Mouse (Mus musculus): ENCODE measurements around the gene Uqcc1. TPM values are rescaled to one million over a fixed set of nuclear protein-coding genes. Genes with fewer than 3 reads are reported as not detected.

Gene Uqcc1
- total and polyA plus RNA-seq, 3 experiments = 35.3 to 55.2 (median 49.8) TPM

- Histone ChIP-seq H3K9ac (ENCODE audit: insufficient read depth, low read depth) (peak overlapping the region; percentile 90), H3K79me2 (replicated peaks; ENCODE audit: control insufficient read depth, extremely low read depth, insufficient read depth, poor library complexity, severe bottlenecking) (peaks cover 11% of the 10 kb centered on the region), H3K9me3 (replicated peaks; ENCODE audit: low read length) (no peaks in the 10 kb centered on the region), H3K36me3 (replicated peaks in 1 of 2; ENCODE audit: control insufficient read depth in 1 of 2, insufficient read depth in 1 of 2, low read length in 1 of 2) (peaks cover 42 to 65% of the 10 kb centered on the region in 2 experiments), H3K4me2 (ENCODE audit: insufficient read depth, low read depth, poor library complexity, severe bottlenecking) (peak overlapping the region; percentile 71), H3K4me1 (ENCODE audit: control insufficient read depth in 1 of 2, insufficient read depth in 2 of 2) (peaks cover 21 to 63% of the 10 kb centered on the region in 2 experiments), H3K27me3 (replicated peaks) (no peaks in the 10 kb centered on the region), H3K4me3 (replicated peaks in 1 of 3; ENCODE audit: low read depth in 2 of 3, low read length in 2 of 3, poor library complexity in 1 of 3) (peak overlapping the region; percentile 77 to 89 (median 87)), H3K27ac (ENCODE audit: insufficient read depth, low read depth) (peak overlapping the region; percentile 57)
- TF ChIP-seq MXI1 (IDR thresholded peaks at IDR 0.05; ENCODE audit: low read depth, low read length) (peak; percentile 81; the same call in 1 of the 2 replicates), TCF12 (IDR thresholded peaks at IDR 0.05; ENCODE audit: low read depth, low read length) (peak; percentile 91), UBTF (IDR thresholded peaks at IDR 0.05; ENCODE audit: low read depth, low read length) (no peak), POLR2A (IDR thresholded peaks at IDR 0.05; ENCODE audit: low read depth, low read length) (peak; percentile 97), NELFE (IDR thresholded peaks at IDR 0.05; ENCODE audit: low read depth, low read length) (peak; percentile 95), USF2 (conservative IDR thresholded peaks at IDR 0.05; ENCODE audit: low read depth, low read length) (no peak), MAZ (IDR thresholded peaks at IDR 0.05; ENCODE audit: low read depth, low read length) (0 out of 2 replicates have a peak, but pooled peaks have one; percentile 35), IRF4 (IDR thresholded peaks at IDR 0.05; ENCODE audit: low read depth, low read length) (peak; percentile 69; the same call in 1 of the 2 replicates), E2F4 (IDR thresholded peaks at IDR 0.05; ENCODE audit: insufficient replicate concordance, low read depth, low read length) (no peak), KAT2A (IDR thresholded peaks at IDR 0.05; ENCODE audit: insufficient replicate concordance, low read length) (0 out of 2 replicates have a peak, but pooled peaks have one; percentile 47), ZMIZ1 (IDR thresholded peaks at IDR 0.05; ENCODE audit: low read depth, low read length) (peak; percentile 96), EP300 (IDR thresholded peaks at IDR 0.05; ENCODE audit: low read length) (no peak), NRF1 (IDR thresholded peaks at IDR 0.05; ENCODE audit: low read depth, low read length) (peak; percentile 50), ZKSCAN1 (IDR thresholded peaks at IDR 0.05; ENCODE audit: borderline replicate concordance, low read depth, low read length) (no peak), RAD21 (IDR thresholded peaks at IDR 0.05; ENCODE audit: low read depth, low read length) (no peak), RCOR1 (conservative IDR thresholded peaks at IDR 0.05; ENCODE audit: low read depth, low read length) (no peak), CTCF (conservative IDR thresholded peaks at IDR 0.05 in 1 of 2, IDR thresholded peaks at IDR 0.05 in 1 of 2; ENCODE audit: low read depth in 2 of 2, low read length in 2 of 2) (no peak), MYC (IDR thresholded peaks at IDR 0.05; ENCODE audit: low read depth, low read length) (peak; percentile 66; the same call in 1 of the 2 replicates), JUN (IDR thresholded peaks at IDR 0.05; ENCODE audit: insufficient read depth, low read depth, low read length) (no peak), JUND (conservative IDR thresholded peaks at IDR 0.05; ENCODE audit: low read depth, low read length) (no peak), MAFK (IDR thresholded peaks at IDR 0.05; ENCODE audit: insufficient replicate concordance, low read length) (0 out of 2 replicates have a peak, but pooled peaks have one; percentile 22), HCFC1 (IDR thresholded peaks at IDR 0.05; ENCODE audit: low read depth, low read length) (peak; percentile 66), CHD1 (IDR thresholded peaks at IDR 0.05; ENCODE audit: low read depth, low read length) (no peak), MAX (IDR thresholded peaks at IDR 0.05; ENCODE audit: low read length) (peak; percentile 67; the same call in 1 of the 2 replicates), USF1 (IDR thresholded peaks at IDR 0.05; ENCODE audit: low read depth, low read length) (no peak), GABPA (IDR thresholded peaks at IDR 0.05; ENCODE audit: insufficient replicate concordance, low read depth, low read length) (no peak), MEF2A (IDR thresholded peaks at IDR 0.05; ENCODE audit: borderline replicate concordance, low read depth, low read length) (0 out of 2 replicates have a peak, but pooled peaks have one; percentile 31), ELF1 (IDR thresholded peaks at IDR 0.05; ENCODE audit: low read depth, low read length) (peak; percentile 80), SMC3 (IDR thresholded peaks at IDR 0.05; ENCODE audit: low read depth, low read length) (no peak), PAX5 (IDR thresholded peaks at IDR 0.05; ENCODE audit: low read length) (no peak), TBP (conservative IDR thresholded peaks at IDR 0.05; ENCODE audit: low read depth, low read length) (peak; percentile 67; the same call in 1 of the 2 replicates), SIN3A (IDR thresholded peaks at IDR 0.05; ENCODE audit: low read length) (peak; percentile 70; the same call in 1 of the 2 replicates), ETS1 (conservative IDR thresholded peaks at IDR 0.05; ENCODE audit: low read depth, low read length) (peak; percentile 35; the same call in 1 of the 2 replicates), CHD2 (IDR thresholded peaks at IDR 0.05; ENCODE audit: low read length) (peak; percentile 81), BHLHE40 (IDR thresholded peaks at IDR 0.05; ENCODE audit: low read depth, low read length) (peak; percentile 79), ZC3H11A (IDR thresholded peaks at IDR 0.05; ENCODE audit: low read depth, low read length) (no peak), ZNF384 (IDR thresholded peaks at IDR 0.05; ENCODE audit: low read depth, low read length) (no peak), POLR2AphosphoS2 (IDR thresholded peaks at IDR 0.05; ENCODE audit: low read depth, low read length) (peak; percentile 99)
- in situ Hi-C loops (cut with MboI; ENCODE audit: low pct_ligation_motif_present, low pct_unique_long_range_greater_than_20kb, low sequenced_read_pairs) (no loop called here), dilution Hi-C loops (cut with MboI; ENCODE audit: extremely low pct_ligation_motif_present, extremely low pct_unique_long_range_greater_than_20kb, low sequenced_read_pairs) (no loop called here)
- peak; percentile 97 for DNase-seq (ENCODE audit: extremely low read depth)
Measured at GRCm38 (mm10) chr2:155818596-155819391, 111.3 kb downstream of the Uqcc1 start.

Data from CH12.LX (cell line).